Mouse (Mus musculus) left cerebral cortex, adult 2 months (tissue): Measurements from ENCODE around the gene Aoc1. TPM values are rescaled to one million over a fixed set of nuclear protein-coding genes. Genes with fewer than 3 reads are reported as not detected.

ENCODE experiments used
- DNase-seq, 2 experiments: peaks; one replicate each; pipeline ENCODE4 v3.0.0; 2021 to 2022; ENCODE audit warnings: low spot score in 2 of 2, mixed read lengths in 1 of 2; ENCODE audit errors: extremely low spot score in 1 of 2
- H3K27ac ChIP-seq: fragments of 200-600 bp; 2 replicates; pipeline ENCODE4 v1.8.1; 2022
- H3K4me3 ChIP-seq: fragments of 200-600 bp; 2 replicates; pipeline ENCODE4 v1.8.1; 2022
- CTCF ChIP-seq: fragments of 200-600 bp; IDR thresholded peaks from 2 replicates; pipeline ENCODE4 v1.8.1; 2022; ENCODE audit warnings: antibody characterized with exemption, mild to moderate bottlenecking, moderate library complexity
- intact Hi-C: fragments of 180-260 bp; cut with DNase I; formaldehyde crosslinking; loops from one replicate; pipeline ENCODE4 v1.15.1; 2025
- long read RNA-seq, 2 experiments: library from polyadenylated mRNA; stranded (forward); transcript quantifications; one replicate each; pipeline ENCODE4 v2.0.0; 2021; ENCODE audit warnings: borderline mapping rate in 2 of 2
- total RNA-seq, 2 experiments: library from RNA; stranded (reverse); gene quantifications; 2 replicates each; pipeline ENCODE4 v1.2.3; 2021

Gene Aoc1
- total RNA-seq = not detected
- long read RNA-seq, experiment 1 = 0 reads
- long read RNA-seq, experiment 2 = 0 reads

DNA sequence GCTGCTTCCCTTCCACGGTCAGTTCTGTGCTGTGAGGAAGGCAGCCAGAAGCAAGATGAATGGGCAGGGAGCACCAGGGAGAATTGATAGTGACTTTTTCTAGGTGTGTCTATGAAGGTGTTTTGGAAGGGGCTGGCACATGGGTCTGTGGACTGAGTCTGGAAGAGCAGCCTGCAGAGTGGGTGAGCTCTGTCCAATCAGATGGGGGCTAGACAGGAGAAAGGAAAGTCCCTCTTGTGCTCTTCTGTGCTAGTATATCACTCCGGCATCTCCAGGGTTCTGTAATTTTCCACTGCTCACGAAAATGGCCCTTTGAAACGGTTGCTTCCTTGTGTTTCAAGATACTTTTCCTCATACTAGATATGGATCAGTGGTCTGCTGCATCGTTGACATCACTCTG lies at the start of gene Aoc1:
TSS of gene Aoc1 (plus strand) at position 301 of the 400 bp plus-strand sequence.
- intact Hi-C loops = no loop called here
- no peak for TF ChIP-seq CTCF
- no peak within 1 kb of the TSS for H3K27ac ChIP-seq
- no peak for DNase-seq
- H3K4me3 ChIP-seq = no peak within 1 kb of the TSS

DNA sequence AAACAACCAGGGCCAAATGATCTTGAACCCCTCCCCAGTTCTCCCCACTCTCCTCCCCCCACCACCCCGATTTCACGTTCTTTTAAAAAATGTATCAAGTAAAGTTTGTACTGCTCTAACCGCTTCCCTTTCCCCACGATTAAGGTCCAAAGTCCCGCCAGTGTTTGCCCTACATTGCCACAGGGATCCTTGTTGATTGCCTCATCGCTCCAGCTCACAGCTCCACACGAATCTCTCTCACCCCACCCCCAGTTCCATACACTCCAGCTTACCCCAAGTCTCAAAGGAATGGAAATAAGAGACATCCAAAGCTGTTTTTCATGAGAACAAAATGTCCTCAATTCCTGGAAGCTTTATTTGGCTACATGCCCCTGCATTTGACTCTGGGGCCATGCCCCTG lies 47.7 kb upstream of the Aoc1 start:
- DNase-seq = no peak
- TF ChIP-seq CTCF = no peak
- Histone ChIP-seq H3K4me3 (no peak overlapping the region), H3K27ac (no peak overlapping the region)
- intact Hi-C loops = no loop called here

DNA sequence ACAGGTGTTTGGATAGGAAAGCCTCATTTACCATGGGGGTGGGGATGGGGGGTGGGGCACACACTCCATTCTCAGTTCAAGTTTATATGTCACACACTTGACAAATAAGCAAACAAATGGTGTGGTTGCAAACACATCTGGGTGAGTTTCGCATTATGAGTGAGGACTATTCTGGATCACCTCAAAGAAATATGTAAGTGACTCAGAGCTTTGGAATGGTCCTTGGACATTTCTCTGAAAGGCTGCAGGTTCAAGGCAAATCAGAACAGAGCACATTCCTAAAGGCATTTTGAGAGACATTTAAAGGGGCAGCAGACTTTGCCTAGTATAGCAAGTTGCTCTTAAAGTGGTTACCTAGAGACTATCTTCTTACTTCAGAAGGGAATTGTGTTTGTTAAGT lies 43.7 kb upstream of the Aoc1 start:
- TF ChIP-seq CTCF = no peak
- intact Hi-C loops = no loop called here
- DNase-seq = no peak

DNA sequence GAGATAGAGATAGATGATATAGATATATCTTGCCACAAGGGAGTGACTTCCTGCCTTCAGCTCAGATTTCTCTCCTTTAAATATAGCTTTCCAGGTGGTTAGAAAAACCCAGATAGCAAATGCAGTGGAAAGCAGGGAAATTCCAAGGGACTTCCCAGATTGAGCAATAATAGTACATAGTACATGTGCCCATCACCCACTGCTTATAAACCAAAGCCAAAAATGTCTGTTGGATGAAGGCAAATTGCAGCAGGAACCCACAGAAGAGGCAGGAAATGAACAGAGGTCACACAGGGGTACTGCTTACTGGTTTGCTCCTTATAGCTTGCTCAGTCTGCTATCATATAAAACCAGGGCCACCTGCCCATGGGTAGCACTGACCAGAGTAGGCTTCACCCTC lies 43.0 kb upstream of the Aoc1 start:
- Histone ChIP-seq H3K27ac (no peak overlapping the region), H3K4me3 (no peak overlapping the region)
- TF ChIP-seq CTCF = no peak
- intact Hi-C loops = no loop called here
- no peak for DNase-seq

More for the DNA sequence above, 43.7 kb upstream of the Aoc1 start:
- H3K4me3 ChIP-seq = no peak overlapping the region
- no peak overlapping the region for H3K27ac ChIP-seq

DNA sequence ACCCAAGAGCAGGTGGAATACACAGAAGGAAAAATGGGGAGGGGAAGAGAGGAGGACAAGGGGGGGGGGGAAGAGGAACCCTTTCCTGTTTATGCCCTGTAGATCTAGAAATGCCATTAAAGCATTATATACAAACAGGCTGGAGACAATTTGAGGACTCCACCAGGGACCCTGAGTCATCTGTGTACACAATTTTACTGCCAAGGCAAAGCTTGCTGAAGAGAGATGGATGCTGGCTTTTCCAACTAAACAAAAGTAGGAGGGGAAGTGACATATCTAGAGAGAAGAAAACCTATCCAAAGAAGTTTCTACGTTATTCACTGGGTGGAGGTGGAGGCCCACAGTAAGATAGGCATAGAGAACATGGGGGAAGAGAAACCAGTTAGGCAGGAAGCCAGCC lies 42.5 kb upstream of the Aoc1 start:
- DNase-seq = no peak
- Histone ChIP-seq H3K27ac (no peak overlapping the region), H3K4me3 (no peak overlapping the region)
- intact Hi-C loops = no loop called here
- TF ChIP-seq CTCF = no peak

DNA sequence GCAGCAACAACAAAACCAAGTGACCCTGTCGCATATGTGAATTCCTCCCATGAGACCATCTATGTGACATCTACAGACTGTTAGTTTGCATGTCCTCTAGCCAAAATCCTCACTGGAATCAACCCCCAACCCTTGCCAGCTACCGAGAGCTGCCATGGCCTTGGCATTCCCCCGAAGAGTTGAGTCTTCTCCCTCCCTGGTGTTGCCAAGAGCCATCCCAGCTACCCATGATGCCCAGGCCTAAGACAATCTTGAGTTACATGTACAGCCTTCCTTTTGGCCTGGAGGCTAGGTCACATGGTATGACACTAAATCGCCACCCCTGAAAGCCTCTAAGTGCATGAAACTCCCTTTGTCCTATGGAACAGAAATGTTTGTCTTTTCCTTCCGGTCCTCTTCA lies 41.6 kb upstream of the Aoc1 start:
- no peak for TF ChIP-seq CTCF
- H3K4me3 ChIP-seq = no peak overlapping the region
- no peak overlapping the region for H3K27ac ChIP-seq
- DNase-seq = no peak
- intact Hi-C loops = no loop called here

DNA sequence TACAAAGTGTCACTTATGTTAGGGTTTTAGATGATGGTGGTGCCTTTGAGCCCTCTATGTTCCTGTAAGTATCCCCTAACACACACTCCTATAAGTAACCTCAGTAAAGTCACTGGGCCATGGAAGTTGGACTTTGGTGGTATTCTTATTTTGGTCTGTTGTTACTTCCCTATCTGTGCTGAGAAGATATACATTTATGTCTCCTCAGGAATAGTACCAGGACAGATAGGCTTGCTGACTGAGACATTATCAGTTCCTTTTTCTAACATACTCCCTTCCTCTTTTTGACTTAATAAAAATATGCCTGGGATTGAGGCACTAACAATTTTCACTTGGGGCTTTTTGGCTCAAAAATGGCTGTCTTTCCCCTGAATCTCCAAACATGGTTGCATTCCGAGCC lies 40.3 kb upstream of the Aoc1 start:
- intact Hi-C loops = no loop called here
- TF ChIP-seq CTCF = no peak
- Histone ChIP-seq H3K4me3 (no peak overlapping the region), H3K27ac (no peak overlapping the region)
- DNase-seq = no peak

DNA sequence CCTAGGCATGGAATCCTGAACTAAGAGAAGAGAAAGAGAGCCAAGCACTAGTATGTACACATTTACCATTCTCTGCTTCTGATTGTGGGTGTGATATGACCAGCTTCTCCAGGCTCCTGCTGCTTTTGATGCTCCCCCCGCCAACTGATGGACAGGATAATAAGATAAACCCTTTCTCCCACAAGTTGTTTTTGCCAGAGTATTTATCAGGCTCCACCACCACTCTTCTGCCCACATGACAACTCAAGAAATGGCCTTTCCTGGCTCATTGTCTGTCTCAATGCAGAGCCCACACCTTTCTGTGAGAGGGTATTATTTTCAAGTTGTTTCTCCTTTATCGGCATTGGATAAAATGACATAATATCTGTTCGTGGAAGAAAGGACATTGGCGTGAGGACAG lies 39.2 kb upstream of the Aoc1 start:
- no peak overlapping the region for H3K4me3 ChIP-seq
- no peak for DNase-seq
- no peak overlapping the region for H3K27ac ChIP-seq
- TF ChIP-seq CTCF = no peak
- intact Hi-C loops = no loop called here

DNA sequence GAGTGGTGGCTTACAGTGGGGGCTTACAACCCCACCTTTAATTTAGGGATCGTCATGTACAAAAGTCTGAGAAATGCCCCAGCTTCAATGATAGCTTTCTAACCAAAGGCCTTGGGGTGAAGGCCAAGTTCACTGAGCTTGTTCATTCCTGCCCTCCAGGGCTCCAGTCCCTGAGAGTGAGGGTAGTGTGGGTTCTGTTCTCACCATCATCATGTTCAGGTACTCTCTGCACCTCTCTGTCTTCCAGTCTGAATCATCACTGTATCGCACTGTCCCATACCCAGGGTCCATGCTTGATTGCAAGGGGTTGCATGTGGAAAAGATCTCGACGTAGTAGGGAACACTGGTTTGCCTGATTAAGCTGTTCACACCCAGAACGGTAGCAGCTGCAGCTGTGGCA lies 37.5 kb upstream of the Aoc1 start:
- Histone ChIP-seq H3K27ac (no peak overlapping the region), H3K4me3 (no peak overlapping the region)
- intact Hi-C loops = no loop called here
- no peak for TF ChIP-seq CTCF
- no peak for DNase-seq

DNA sequence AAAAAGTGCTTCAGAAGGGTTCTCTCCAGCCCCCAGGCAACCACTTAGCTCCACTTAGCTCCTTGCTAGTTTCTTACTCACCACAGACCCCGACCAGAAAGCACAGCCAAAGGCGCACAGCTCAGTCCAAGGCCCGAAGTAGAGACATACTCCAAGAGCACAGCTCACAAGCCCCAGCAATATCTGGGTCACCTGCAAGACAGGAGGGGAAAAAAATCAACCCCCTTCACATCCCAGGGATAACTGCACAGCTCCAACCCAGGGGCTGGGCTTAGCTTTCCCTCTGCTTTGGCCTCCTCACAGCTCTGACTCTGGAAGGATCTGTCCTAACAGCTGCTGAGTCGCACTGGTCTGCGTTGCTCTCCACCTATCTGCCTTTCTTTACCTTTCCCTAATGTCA lies 36.5 kb upstream of the Aoc1 start:
- no peak for TF ChIP-seq CTCF
- intact Hi-C loops = no loop called here
- no peak for DNase-seq
- Histone ChIP-seq H3K27ac (no peak overlapping the region), H3K4me3 (no peak overlapping the region)

DNA sequence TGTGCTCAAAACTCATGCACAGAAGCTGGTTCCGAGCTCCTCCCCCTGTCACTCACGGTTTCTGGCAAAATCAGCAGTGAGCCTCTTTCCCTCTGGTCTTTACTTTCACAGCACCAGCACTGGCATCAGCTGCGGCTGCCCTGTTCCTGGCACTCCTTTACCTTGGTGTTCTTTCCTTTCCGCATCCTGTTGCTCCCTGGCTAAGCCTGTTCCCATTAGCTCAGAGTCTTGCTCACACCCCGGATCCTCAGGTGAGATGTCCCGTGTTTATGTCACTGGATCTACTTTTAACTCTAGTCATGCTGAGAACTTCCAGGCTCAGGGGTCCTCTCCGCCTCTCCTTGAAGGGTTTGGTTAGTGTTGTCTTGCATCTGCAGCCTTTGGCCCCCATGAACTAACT lies 35.2 kb upstream of the Aoc1 start:
- H3K27ac ChIP-seq = no peak overlapping the region
- no peak for TF ChIP-seq CTCF
- intact Hi-C loops = no loop called here
- no peak overlapping the region for H3K4me3 ChIP-seq
- no peak for DNase-seq

DNA sequence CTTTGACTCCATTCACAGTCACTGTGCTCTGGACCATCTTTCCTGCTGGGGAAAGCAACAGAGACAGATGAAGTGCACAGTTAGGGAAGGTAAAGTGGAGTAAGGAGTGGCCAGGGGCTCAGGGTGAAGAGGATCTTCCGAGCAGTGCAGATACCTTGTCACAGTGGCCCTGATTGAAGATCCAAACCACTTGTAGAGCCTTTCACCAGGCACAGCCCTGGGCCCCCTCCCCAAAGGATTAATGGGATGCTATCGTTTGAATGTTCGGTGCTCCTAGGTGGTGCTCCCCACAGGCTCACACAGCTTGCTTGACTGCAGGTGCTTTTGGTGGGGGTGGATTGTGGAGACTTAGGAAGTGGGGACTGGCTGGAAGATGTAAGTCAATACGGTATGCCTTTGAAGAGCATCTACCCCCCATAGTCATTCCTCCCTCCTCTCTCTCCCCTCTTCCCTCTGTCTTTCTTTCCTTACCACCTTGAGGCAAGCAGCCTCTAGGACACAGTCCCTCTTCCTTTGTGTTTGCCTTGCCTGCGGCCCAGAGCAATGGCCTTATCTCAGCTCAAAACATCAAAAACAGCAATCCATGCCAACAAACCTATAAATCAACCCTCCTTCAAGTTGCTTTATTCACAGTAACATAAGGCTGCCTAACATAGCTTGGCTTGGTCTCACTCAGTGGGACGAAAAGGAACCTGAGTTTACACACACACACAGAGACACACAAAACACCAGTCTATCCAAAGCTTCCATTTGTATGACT lies 34.2 kb upstream of the Aoc1 start:
- no peak for TF ChIP-seq CTCF
- intact Hi-C loops = no loop called here
- H3K4me3 ChIP-seq = no peak overlapping the region
- DNase-seq = no peak
- no peak overlapping the region for H3K27ac ChIP-seq

DNA sequence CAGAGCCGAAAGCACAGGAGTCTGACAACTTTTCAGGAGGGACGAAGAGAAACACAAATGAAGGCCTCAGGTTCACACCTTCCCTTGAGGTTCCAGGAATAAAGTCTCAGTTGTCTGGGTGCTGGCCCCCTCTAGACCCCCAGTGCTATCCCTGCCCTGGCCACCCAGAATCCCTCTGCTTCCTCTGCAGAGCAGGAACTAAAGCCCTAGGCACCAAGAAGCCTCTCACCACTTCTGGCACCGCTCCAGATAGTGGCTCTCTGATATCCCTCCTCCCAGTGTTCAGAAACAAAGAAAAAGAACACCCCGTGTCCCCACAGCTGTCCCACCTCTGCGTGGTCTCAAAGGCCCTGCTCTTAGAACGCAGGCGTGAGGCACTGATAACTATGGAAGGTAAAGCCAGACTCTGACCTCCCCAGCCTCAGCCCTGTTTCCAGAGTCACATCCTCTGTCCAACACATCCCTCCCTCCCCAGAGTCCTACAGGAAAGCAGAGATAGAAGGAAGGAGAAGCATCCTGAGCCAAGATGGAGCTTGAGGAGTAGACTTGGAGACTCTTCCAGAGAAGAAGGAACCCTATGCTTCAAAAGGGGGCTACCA lies 32.2 kb upstream of the Aoc1 start, which contains the start of gene Tmem176a:
TSS of gene Tmem176a (plus strand) at position 549 of the 599 bp plus-strand sequence.
- intact Hi-C loops = no loop called here
- DNase-seq = no peak

More for the DNA sequence above, 32.2 kb upstream of the Aoc1 start, which contains the start of gene Tmem176a:
- no peak for TF ChIP-seq CTCF
- H3K4me3 ChIP-seq = peak within 1 kb of the TSS; percentile 39
- H3K27ac ChIP-seq = peak within 1 kb of the TSS; percentile 77
